In genomic region chr7:100500276-100500977, GRCm38 (mm10) we compare ENCODE assay signal across 13 mouse cellular contexts. TPM values are rescaled to one million over a fixed set of nuclear protein-coding genes. Genes with fewer than 3 reads are reported as not detected.
DNase-seq lines count a peak whose midpoint lies in the region; ATAC-seq lines count a peak whose summit lies in the region.
"Had no signal": no experiment of that assay in that cellular context is flagged by ENCODE, and none has a peak within 500 bp of the region (broad histone marks: within the 10 kb centered on the region; RNA-seq: fewer than 3 reads in every experiment).

No protein-coding gene starts in this region.

- WGBS in liver, embryonic 16.5 days (ENCODE audit: insufficient replicate concordance), result 65% methylated on average over 16 of the region's 16 CpGs

- ATAC-seq in erythroid progenitor cell, adult 5-6 weeks (replicated peaks; ENCODE audit: low FRiP score, poor library complexity, severe bottlenecking), result peak; percentile 16
- peak; percentile 3 for ATAC-seq in liver, embryonic 16.5 days (ENCODE audit: low read depth)
- no peak for ATAC-seq in inflammation-experienced regulatory T-cells, adult 6 months

- H3K9me3 ChIP-seq in liver, embryonic 16.5 days (replicated peaks; ENCODE audit: control insufficient read depth, low read length), result no peaks in the 10 kb centered on the region
- H3K9me3 ChIP-seq: embryonic facial prominence, embryonic 15.5 days; G1E; lung, embryonic 15.5 days; neural tube, embryonic 15.5 days had no signal

- H3K36me3 ChIP-seq in liver, embryonic 16.5 days (ENCODE audit: control insufficient read depth, insufficient read depth), result peaks cover 52% of the 10 kb centered on the region
- H3K36me3 ChIP-seq: neural tube, embryonic 15.5 days had no signal

- peak overlapping the region; percentile 74 for H3K27ac ChIP-seq in liver, embryonic 16.5 days (ENCODE audit: low read length)
- H3K27ac ChIP-seq: embryonic facial prominence, embryonic 15.5 days; lung, embryonic 15.5 days; neural tube, embryonic 15.5 days had no signal

- no peak overlapping the region for H3K4me2 ChIP-seq in liver, embryonic 16.5 days (ENCODE audit: low read depth, low read length)
- H3K4me2 ChIP-seq: embryonic facial prominence, embryonic 15.5 days; lung, embryonic 15.5 days; neural tube, embryonic 15.5 days had no signal

- H3K27me3 ChIP-seq in liver, embryonic 16.5 days (ENCODE audit: control insufficient read depth, insufficient read depth, low read depth, low read length), result no peaks in the 10 kb centered on the region
- H3K27me3 ChIP-seq: embryonic facial prominence, embryonic 15.5 days; lung, embryonic 15.5 days; neural tube, embryonic 15.5 days had no signal

- no peak overlapping the region for H3K9ac ChIP-seq in liver, embryonic 16.5 days (ENCODE audit: low read depth, low read length)
- H3K9ac ChIP-seq: embryonic facial prominence, embryonic 15.5 days; lung, embryonic 15.5 days; neural tube, embryonic 15.5 days had no signal

- H3K4me3 ChIP-seq in liver, embryonic 16.5 days (ENCODE audit: low read depth, low read length), result no peak overlapping the region
- H3K4me3 ChIP-seq: embryonic facial prominence, embryonic 15.5 days; lung, embryonic 15.5 days; neural tube, embryonic 15.5 days had no signal

- H3K4me1 ChIP-seq in liver, embryonic 16.5 days (ENCODE audit: control insufficient read depth, low read depth, low read length), result peaks cover 68% of the 10 kb centered on the region

- DNase-seq in kidney, postnatal 10 days, result peak; percentile 57
- no peak for DNase-seq in kidney, adult 11 months
- peak; percentile 58 for DNase-seq in ES-CJ7 (ENCODE audit: low read depth, low spot score)
- no peak for DNase-seq in layer of hippocampus, postnatal 36 days
- DNase-seq in layer of hippocampus, adult 8-10 months (ENCODE audit: low spot score in 2 of 2), result no peak

RNA-seq across cellular contexts. Expression of gene Ucp2, which starts 7.3 kb away (rescaled TPM):
- 753 and 755 TPM in 2 replicates for total RNA-seq in erythroid progenitor cell, adult 5-6 weeks (2015; ENCODE audit: low replicate concordance)
- total RNA-seq in erythroid progenitor cell, adult 5-6 weeks (2017; ENCODE audit: low replicate concordance), result 595 and 716 TPM in 2 replicates
- 722 and 766 TPM in 2 replicates for polyA plus RNA-seq in liver, embryonic 16.5 days (2015; fragmentation: Nextera tagmentation; extraction: Ambion mirVana)
- total RNA-seq in layer of hippocampus, postnatal 36 days (2021), result 10 to 100 TPM; 67.5 to 87.2 TPM
- total RNA-seq in layer of hippocampus, adult 8-10 months (2022), result 100 to 1,000 TPM in 2 of 4 experiments, 10 to 100 TPM in 2; 40.3 to 175 (median 106) TPM
- 1,000 to 10,000 TPM; 1,111 to 1,581 (median 1,117) TPM for polyA plus RNA-seq in inflammation-experienced regulatory T-cells, adult 6 months (2017; shearing (Covaris generic))

RNA-seq across cellular contexts. Expression of gene Dnajb13, which starts 14.3 kb away (rescaled TPM):
- 2.9 TPM in 1 of 2 replicates, not detected in the other for total RNA-seq in erythroid progenitor cell, adult 5-6 weeks (2015; ENCODE audit: low replicate concordance)
- 1.1 and 5.6 TPM in 2 replicates for total RNA-seq in erythroid progenitor cell, adult 5-6 weeks (2017; ENCODE audit: low replicate concordance)
- 3.0 and 4.4 TPM in 2 replicates for polyA plus RNA-seq in liver, embryonic 16.5 days (2015; fragmentation: Nextera tagmentation; extraction: Ambion mirVana)
- total RNA-seq in layer of hippocampus, postnatal 36 days (2021), result under 1 TPM; 0.43 to 0.50 TPM
- total RNA-seq in layer of hippocampus, adult 8-10 months (2022), result under 1 TPM in 3 of 4 experiments, not detected in 1; 0.38 to 0.98 (median 0.41) TPM
- polyA plus RNA-seq in inflammation-experienced regulatory T-cells, adult 6 months (2017; shearing (Covaris generic)), result 10 to 100 TPM; 15.7 to 23.7 (median 18.8) TPM
- polyA plus RNA-seq: G1E had no signal

RNA-seq across cellular contexts. Expression of gene Ucp3, which starts 27.6 kb away (rescaled TPM):
- total RNA-seq in erythroid progenitor cell, adult 5-6 weeks (2015; ENCODE audit: low replicate concordance), result not detected in 2 replicates
- total RNA-seq in erythroid progenitor cell, adult 5-6 weeks (2017; ENCODE audit: low replicate concordance), result 1.0 TPM in 1 of 2 replicates, not detected in the other
- 0.05 and 0.08 TPM in 2 replicates for polyA plus RNA-seq in liver, embryonic 16.5 days (2015; fragmentation: Nextera tagmentation; extraction: Ambion mirVana)
- total RNA-seq in layer of hippocampus, postnatal 36 days (2021), result 1 to 10 TPM; 1.3 to 2.5 TPM
- 1 to 10 TPM; 2.1 to 2.9 (median 2.2) TPM for total RNA-seq in layer of hippocampus, adult 8-10 months (2022)
- under 1 TPM in 1 of 3 experiments, not detected in 2; 0.55 TPM for polyA plus RNA-seq in inflammation-experienced regulatory T-cells, adult 6 months (2017; shearing (Covaris generic))
- polyA plus RNA-seq: G1E; neural tube, embryonic 15.5 days; stomach, embryonic 14.5 days had no signal

RNA-seq across cellular contexts. Expression of gene Coa4, which starts 36.4 kb away (rescaled TPM):
- total RNA-seq in erythroid progenitor cell, adult 5-6 weeks (2015; ENCODE audit: low replicate concordance), result 4.2 and 20.9 TPM in 2 replicates
- 3.9 and 6.8 TPM in 2 replicates for total RNA-seq in erythroid progenitor cell, adult 5-6 weeks (2017; ENCODE audit: low replicate concordance)
- 10.7 and 13.1 TPM in 2 replicates for polyA plus RNA-seq in liver, embryonic 16.5 days (2015; fragmentation: Nextera tagmentation; extraction: Ambion mirVana)
- 10 to 100 TPM in 1 of 2 experiments, 1 to 10 TPM in 1; 8.3 to 10.8 TPM for total RNA-seq in layer of hippocampus, postnatal 36 days (2021)
- 1 to 10 TPM; 7.9 to 9.9 (median 9.2) TPM for total RNA-seq in layer of hippocampus, adult 8-10 months (2022)
- 10 to 100 TPM; 20.9 to 26.5 (median 23.5) TPM for polyA plus RNA-seq in inflammation-experienced regulatory T-cells, adult 6 months (2017; shearing (Covaris generic))

Comparison
In these comparisons a context has a peak if more than half of its experiments do, and no peak if none do; other contexts are left out.
1. DNase-seq: peak in kidney, postnatal 10 days (single experiment) and ES-CJ7 (single experiment); none in kidney, adult 11 months (single experiment), layer of hippocampus, postnatal 36 days (0 of 2) and layer of hippocampus, adult 8-10 months (0 of 2).